Mouse (Mus musculus) gastrocnemius, postnatal 25 days (tissue): ENCODE data around the gene Wdcp. TPM values are rescaled to one million over a fixed set of nuclear protein-coding genes. Genes with fewer than 3 reads are reported as not detected.
A peak's percentile ranks its signal among the peaks of the same experiment; 100 is the strongest.
"Not testable (repeated sequence)": the region's sequence is repeated elsewhere in the genome, so short reads cannot be mapped to it uniquely, and the experiment has no call there.

Experiments used
- DNase-seq: peaks from one replicate; pipeline ENCODE4 v3.0.0; 2022
- total RNA-seq, 2 experiments: library from RNA; stranded (reverse); gene quantifications; 1 replicate in 1 of 2; 2 replicates in 1 of 2; pipeline ENCODE4 v1.2.3; 2021

Wdcp gene
- total RNA-seq, 2 experiments from 2014 or later = 4.6 TPM

- DNase-seq = no peak
These were observed 28.2 kb downstream of the Wdcp start for GRCm38 (mm10) chr12:4871260-4871659.

GRCm38 (mm10) chr12:4872273-4872672, 29.2 kb downstream of the Wdcp start:
- DNase-seq = no peak

GRCm38 (mm10) chr12:4872983-4873477, 29.9 kb downstream of the Wdcp start:
- DNase-seq = no peak

- no peak for DNase-seq
These were observed 30.4 kb downstream of the Wdcp start for GRCm38 (mm10) chr12:4873531-4873930.

- peak; percentile 52 for DNase-seq
These were observed 31.2 kb downstream of the Wdcp start, which contains the start of gene Mfsd2b for GRCm38 (mm10) chr12:4874161-4874927. TSS of gene Mfsd2b (minus strand) at chr12:4874359.

GRCm38 (mm10) chr12:4875623-4876022, 32.5 kb downstream of the Wdcp start:
- no peak for DNase-seq

- no peak for DNase-seq
These were observed 35.2 kb downstream of the Wdcp start for GRCm38 (mm10) chr12:4878296-4878783.

- no peak for DNase-seq
These were observed 35.9 kb downstream of the Wdcp start for GRCm38 (mm10) chr12:4879048-4879447.

GRCm38 (mm10) chr12:4882086-4882485, 39.0 kb downstream of the Wdcp start:
- no peak for DNase-seq

- DNase-seq = no peak
These were observed 42.0 kb downstream of the Wdcp start for GRCm38 (mm10) chr12:4885062-4885461.

GRCm38 (mm10) chr12:4886581-4886980, 43.5 kb downstream of the Wdcp start:
- DNase-seq = not testable (repeated sequence)

- no peak for DNase-seq
These were observed 45.6 kb downstream of the Wdcp start for GRCm38 (mm10) chr12:4888739-4889138.

- DNase-seq = no peak
These were observed 46.1 kb downstream of the Wdcp start for GRCm38 (mm10) chr12:4889251-4889650.

- DNase-seq = no peak
These were observed 46.8 kb downstream of the Wdcp start for GRCm38 (mm10) chr12:4889891-4890290.

GRCm38 (mm10) chr12:4898024-4898423, 54.9 kb downstream of the Wdcp start:
- no peak for DNase-seq

GRCm38 (mm10) chr12:4905946-4906345, 62.8 kb downstream of the Wdcp start:
- no peak for DNase-seq

- DNase-seq = no peak
These were observed 63.4 kb downstream of the Wdcp start for GRCm38 (mm10) chr12:4906476-4906875.

- DNase-seq = peak; percentile 94
These were observed 64.1 kb downstream of the Wdcp start, which contains the start of gene Ubxn2a for GRCm38 (mm10) chr12:4906951-4907906. TSS of gene Ubxn2a (minus strand) at chr12:4907705.

GRCm38 (mm10) chr12:4908391-4908790, 65.3 kb downstream of the Wdcp start:
- no peak for DNase-seq
